Mouse (Mus musculus): ENCODE results near the gene Zfp618.

Zfp618 gene

DNA sequence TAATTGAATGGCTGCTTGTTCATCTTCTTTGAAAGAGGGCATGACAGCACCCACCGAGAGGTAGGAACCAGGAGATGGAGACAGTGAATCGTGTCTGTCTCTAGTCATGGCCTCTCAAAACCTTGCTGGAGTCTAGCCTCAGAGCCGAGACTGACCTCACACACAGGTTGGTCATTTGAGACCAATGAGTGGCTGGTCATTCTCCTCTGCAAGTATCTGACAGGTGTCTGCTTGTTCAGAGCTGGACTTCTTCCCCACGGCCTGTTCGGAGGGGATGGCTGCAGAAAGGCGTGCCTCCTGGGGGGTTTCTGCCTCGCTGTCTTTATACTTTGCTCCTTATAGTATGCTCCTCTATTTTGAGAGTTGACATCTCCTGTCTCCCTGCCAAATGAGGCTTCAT lies 70.6 kb downstream of the Zfp618 start:
- DNase-seq, result no peak

DNA sequence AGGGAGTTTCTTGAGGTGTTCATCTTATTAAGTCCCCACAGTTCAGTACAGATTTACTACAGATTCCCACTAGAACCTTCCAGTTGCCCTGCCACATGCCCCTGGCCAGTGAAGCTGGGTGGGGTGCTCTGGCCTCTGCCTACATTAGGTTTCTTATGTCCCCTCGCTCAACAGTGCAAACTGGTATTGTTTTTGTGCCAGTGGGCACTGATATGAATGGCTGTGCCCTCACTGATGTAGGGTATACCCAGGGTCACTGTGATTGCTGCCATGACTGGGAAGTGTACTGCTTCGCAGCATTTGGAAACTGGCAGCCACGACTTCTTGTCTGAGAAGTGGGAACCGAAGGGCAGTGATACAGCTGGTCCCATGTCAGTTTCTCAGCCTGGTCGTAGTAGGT lies 71.4 kb downstream of the Zfp618 start:
- no peak for DNase-seq

DNA sequence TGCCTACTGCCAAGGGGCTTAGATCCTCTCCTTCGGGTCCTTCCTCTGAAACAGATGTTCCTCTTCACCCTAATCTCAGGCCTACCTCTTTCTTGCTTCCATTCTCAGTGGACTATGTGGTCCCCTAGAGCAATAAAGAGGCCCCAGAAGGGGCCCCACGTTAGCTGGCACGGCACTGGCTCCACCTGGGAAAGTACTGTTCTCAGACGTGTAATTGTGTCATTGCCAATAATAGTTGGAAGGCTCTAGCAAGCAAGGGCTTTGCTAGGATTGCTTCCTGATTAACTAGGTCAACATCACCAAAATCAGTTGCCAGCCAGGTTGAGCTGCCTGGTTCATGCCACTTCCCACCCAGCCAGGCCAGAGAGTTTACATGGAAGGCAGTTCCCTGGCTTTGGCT lies 72.2 kb downstream of the Zfp618 start:
- DNase-seq, result no peak

DNA sequence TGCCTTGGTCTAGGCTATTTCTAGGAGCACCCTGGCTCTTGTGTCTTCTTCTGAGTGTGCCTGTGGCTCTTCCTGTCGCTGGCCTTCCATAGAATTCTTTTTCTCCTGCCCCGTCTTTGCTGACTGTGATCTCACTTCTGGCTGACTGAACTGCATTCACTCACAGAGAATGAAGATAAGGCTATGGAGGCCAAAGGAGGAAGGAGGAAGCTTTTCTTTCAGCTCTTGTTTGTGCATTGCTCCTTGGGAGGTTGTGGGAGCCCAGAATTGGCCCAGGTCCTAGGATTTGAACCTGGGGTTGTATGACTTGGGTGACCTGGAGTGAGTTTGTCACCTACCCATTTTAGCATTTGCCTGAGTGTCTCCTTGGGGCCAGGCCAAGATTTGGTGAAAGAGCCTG lies 72.9 kb downstream of the Zfp618 start:
- DNase-seq, result no peak

DNA sequence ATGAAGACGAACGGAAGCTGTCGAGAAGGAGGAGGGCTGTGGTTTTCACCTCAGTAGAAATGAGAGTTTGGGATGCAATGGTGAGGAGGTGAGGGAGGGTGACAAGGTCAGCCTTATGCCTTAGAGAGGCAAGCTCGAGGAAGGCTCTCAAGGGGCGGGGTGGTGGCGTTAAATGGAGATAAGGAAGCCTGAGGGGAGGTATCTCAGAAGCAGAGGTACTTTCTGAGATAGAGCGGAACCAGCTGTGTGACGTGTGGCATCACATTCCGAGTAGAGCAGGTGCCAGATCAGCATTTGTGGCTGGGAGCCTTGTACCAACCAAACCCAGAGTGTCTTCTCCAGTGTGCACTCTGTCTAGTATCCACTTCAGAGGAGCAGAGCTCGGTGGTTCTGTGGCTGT lies 73.6 kb downstream of the Zfp618 start:
- DNase-seq, result no peak

DNA sequence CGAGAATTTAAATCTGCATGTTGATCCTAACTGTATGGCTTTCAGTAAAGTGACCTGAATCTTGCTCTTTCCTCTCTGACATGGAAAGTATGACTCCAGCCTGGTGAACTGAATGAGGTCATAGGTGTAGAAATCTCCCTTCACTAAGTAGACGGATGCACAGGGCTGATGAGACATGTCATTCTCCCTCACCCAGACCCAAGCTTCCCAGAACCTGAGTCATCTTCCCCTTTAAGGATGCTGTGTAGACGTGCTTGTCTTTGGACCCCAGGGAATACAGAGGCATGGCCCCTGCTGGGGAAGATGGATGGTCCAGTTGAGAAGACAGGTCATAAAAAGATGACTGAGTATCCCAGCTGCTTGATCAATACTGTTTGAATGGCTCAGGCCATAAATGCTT lies 83.2 kb downstream of the Zfp618 start:
- DNase-seq, result no peak

DNA sequence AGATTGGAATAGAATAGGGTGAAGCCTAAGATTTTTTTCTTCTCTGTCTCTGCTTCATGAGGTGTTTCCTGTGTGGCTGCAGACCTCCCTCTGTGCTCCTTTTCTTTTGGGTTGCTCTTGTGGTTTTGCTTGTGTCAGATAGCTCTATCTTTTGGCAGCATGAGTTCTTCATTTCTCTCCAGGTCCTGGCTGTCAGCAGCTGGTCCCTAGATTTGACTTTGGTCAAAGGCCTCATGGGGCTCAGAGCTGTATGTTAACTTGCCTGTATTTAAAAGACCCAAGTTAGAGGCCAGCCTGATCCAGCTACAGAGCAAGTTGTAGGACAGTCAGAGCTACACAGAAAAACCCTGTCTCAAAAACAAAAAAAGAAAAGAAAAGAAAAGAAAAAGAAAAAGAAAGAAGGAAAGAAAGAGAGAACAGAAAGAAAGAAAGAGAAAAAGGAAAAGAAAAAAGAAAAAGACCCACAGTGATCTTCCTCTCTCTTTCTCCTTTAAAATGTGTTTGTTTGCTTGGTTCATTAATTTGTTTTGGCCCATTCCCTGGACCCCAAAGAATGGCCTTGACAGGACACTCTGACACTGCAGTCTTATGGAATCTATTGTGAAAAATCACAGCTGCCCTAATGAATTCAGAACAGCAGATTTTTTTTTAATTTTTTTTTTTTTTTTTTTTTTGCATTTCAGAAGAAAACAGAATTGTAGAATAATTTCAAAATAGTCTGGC lies 84.4 kb downstream of the Zfp618 start:
- DNase-seq, result no peak

DNA sequence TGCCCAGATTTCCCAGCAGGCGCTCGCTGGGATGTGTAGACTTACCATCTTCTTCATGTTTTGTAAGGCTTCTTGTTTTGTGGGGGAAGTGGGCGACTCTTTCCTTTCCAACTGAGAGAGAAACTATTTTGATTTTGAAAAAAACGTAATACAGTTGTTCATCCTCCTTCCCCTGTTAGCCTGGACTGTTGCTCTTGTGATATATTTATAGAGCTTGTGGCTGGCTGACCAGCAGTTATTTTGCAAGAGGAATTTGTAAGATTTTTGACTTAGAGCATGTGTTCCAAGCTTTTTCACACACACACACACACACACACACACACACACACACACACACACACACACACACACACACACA lies 84.9 kb downstream of the Zfp618 start:
- DNase-seq, result no peak

DNA sequence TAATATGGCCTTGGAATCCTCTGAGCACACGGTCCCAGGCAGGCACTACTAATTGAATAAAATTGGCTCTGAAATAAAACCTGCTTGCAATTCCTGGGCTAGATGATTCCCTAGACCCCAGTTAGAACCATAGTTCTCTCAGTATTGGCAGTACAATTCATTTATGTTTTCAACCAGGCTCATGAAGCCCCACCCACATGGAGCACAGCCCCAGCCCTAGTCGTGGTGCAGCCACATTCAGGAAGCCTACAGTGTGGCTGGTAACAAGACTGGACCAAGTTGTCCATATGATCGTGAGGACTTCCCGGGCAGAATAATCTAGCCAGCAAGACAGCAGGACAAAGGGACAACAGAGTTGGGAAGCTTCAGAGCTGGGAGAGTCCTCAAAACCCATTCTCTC lies 85.6 kb downstream of the Zfp618 start:
- DNase-seq, result no peak

DNA sequence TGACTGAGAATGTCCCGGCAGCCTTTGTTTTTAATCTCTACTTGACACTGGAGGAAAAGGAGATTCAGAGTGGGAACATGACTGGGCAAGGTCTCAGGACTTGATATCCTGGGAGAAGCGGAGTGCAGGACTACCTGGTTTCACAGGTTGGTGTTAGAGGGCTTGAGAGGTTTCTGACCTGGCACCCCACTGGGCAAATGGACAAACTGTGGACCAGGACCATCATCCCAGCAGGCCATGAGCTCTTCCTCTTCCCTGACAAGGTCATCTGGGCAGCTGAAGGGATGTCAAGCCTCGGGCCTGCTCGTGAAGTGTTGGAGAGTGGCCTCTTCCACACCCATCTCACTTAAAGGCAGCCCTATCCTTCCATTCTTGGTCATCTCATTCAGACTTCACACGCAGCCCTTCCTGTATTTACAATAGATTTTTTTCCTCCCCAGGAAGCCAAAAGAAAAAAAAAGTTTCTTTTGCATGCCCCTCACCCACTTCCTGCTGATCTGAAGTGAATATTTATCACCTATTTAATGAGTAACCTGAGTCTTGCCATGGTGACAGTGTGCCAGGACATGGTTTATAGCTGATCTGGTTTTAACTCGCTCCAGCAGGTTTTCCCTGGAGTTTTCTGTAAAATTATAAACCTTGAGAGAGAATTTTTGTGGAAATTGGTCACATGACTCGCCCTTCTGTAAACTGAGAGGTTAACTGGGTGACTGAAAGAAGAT lies 86.7 kb downstream of the Zfp618 start:
- no peak for DNase-seq

DNA sequence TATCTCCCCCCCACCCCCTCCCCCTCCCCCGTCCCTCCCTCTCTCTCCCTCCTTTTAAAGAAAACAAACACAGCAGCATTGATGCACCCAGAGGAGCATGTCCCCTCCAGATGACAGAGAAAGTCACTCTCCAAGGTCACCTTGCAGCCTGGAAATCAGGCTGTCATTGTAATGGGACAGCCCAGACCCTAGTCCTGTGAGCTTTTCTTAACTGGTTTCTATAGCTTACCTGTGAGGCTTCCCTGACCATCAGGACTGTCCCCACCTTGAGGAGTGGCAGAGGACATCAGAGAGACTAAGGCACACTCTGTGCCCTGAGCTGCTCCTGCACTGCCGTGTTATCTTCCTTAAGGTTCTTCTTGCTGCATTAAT lies 87.3 kb downstream of the Zfp618 start:
- DNase-seq, result no peak

DNA sequence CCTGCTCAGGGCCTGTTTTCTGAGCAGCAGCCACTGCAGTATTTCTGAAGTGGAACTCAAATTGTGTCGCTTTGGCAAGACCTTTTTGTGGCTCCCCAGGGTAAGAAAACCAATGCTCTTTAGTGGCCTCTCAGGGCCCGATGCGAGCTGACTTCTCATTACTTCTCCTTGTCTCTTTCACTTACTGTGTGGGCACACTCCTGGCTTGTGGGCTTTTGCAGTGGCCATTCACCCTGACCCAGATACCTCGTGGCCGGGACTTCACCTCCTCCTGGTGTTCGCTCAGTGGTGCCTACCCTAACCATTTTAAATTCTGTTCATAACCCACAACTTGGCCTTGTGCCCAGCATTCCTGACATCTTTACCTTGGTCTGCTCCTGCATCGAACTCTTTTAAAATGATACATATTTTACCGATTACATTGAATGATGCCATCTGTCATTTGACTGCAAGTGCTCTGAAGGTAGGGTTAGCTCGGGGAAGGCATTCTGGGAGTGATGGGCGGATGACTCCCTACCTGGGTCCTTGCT lies 89.9 kb downstream of the Zfp618 start:
- DNase-seq, result no peak

DNA sequence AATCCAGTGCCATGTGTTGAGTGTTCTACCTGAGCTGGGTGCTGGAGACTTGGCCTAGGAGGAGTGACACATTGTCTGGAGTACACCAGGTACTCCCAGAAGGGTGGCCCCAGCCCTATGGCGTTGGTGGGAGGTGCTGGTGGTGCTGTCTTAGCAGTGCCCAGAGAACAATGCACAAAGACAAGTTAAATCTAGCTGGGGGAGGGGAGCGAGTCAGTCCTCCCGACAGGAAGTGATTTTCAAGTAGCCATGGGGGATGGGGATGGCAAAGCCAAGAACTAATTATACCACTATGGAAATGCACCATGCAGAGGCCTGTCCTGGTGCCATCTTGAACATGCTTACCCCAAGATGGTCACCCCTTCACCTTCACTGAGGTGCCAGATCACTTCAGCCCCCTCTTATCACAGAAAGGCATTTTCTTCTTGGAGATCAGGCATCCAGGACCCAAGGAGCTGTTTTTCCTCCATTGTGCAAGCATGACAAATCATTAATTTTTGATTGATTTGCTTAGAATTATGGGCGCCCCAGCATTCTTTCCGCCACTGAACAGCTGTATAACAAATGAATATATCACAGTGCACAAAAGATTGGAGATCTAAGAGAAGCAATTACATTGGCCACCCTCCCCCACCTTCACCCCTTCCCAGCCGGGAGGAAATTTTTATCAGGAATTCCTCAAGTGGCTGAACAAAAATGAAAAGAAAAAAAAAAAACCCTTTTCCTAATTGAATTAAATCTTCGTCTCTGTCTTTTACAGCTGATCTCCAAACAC lies 91.5 kb downstream of the Zfp618 start:
- no peak for DNase-seq

DNA sequence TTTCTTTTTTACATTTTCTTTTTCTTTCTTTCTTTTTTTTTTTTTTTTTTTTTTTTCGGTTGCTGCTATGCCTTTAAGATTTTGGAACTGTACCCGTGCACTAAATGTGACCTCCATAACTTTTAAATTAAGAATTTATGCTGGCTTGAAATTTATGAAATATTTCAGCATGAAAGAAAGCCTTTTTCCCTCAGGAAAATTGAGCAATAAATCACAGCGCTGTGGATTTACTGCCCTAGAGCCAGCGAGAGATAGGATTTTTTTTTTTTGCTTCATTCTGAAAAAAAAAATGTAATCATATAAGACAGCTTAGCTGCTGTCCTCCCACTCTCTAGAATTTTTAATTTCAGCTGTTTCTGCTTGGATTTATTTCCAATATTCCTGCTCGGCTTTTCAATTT lies 92.2 kb downstream of the Zfp618 start:
- no peak for DNase-seq

DNA sequence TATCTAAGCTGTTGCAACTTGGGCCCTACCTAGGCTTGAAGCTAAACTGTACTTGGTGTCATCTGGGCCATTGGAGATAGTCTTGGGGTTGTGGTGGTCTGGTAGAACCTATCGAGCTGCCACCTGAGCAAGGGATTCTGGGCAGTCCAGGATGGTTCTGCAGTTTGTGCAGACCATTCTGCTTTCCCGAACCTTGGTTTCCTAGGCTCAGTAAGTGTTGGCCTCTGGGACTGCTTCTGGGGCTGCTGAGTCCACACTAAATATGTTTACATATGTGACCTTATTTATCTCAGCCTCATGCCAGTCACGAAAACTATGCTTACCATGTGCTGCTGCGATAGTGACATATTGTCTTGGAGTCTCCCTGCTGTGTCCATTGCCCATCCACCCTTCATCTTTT lies 93.3 kb downstream of the Zfp618 start:
- DNase-seq, result no peak

DNA sequence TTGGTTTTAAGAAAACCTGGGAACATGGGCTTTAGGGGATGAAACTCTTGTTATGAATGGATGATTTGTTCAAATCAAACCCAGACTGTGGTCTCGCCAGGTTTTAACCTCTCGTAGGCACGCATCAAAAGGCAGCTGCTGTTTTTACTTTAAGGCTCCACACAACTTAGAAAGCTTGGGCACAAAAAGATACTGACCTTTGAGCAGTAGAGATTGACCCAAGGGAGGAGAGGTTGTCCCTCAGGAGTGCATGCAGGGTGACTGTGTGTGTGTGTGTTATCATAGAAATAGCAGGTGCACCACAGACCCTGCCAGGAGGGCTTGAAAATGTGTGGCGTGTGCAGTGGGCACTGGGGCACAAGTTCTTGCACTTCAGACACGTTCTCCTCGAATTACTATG lies 95.0 kb downstream of the Zfp618 start:
- DNase-seq, result no peak

DNA sequence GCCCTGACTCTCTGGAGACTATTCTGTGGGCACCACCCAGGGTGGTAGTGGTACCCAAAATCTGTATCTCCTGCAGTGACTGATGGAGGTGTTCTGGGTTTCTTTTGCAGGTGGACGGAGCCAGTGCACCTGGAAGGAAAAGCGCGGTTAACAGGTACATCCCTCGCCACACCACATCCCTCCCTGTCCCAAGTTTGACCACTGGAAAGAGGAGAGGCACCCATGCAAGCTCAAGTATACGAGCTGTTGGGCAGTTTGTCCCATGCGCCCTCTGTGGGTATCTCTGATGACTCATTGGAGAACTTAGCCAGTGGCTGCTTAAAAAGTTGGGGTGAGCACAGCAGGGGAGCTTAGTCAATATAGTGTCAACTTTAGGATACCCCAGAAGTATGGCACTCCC lies 96.0 kb downstream of the Zfp618 start:
- no peak for DNase-seq

DNA sequence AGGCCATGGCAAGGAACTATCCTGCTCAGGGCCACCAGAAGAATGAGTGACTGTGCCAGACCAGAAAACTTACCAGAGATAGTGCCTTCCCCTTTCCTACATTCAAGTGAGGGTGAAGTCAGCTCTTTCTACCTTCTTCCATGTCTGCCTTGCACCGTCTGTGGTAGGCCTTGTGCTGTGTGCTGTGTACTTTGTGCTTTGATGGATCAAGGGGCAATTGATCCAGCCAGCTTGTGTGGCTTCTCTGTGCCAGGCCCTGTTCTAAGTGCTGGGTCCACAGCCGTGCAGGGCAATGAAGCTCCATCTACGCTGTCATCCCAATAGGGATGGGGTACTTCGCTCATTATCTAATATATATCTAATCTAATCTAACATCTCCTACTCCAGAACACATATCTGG lies 98.0 kb downstream of the Zfp618 start:
- DNase-seq, result no peak

DNA sequence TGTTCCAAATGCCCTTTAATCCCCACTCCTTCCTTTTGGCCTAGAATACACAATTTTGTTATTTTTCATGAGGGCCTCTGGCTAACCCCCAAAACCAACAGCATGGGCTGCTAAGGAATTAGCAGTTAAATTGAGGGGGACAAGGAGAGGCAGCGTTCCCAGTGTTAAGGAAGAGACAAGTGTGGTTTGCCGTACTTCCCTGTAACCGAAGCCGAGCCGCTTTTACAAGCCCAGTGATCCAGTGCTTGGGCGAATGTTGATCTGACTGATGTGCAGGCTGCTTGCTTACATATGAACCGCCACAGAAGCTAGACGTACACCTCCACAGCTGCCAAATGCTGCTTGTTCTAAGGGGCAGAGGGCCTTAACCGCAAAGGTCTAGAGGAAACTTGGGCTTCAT lies 99.5 kb downstream of the Zfp618 start:
- DNase-seq, result no peak

DNA sequence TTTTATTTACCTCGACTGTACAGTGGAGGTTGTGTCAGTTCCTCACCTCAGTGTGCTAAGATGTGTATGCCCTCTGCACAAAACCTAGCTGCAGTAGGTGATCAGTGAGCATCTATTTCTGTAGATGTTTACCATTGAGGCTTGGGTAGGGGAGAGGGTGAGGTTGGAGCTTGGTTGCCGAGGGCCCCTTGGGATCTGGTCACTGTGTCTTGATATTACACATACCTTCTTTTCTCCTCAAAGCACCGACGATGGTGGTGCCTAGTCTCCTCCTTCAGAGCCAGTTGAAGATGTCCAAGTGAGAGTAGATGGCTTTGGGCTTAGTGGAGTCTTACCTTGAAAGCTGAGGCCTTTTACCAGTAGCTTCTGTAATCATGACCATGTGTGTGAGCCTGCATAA lies 101.4 kb downstream of the Zfp618 start:
- DNase-seq, result no peak

DNA sequence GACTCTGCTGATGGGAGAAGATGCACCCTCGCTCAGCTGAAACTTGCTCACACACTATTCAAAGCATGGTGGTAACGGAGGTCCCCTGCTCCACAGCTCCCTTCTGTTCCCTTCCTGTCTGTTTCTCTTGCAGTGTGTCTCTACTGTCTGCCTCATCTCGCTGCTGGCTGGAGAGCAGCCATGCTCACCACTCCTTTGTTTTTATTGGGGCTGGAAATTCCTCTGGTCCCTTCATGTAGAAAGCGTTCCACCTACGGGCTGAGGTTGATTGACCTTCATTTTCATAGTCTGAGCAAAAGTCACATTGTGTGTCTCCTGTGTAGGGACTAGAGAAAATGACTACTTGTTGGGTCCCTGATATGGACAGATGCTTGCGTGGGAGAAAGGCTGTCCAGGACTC lies 102.4 kb downstream of the Zfp618 start:
- no peak for DNase-seq

DNA sequence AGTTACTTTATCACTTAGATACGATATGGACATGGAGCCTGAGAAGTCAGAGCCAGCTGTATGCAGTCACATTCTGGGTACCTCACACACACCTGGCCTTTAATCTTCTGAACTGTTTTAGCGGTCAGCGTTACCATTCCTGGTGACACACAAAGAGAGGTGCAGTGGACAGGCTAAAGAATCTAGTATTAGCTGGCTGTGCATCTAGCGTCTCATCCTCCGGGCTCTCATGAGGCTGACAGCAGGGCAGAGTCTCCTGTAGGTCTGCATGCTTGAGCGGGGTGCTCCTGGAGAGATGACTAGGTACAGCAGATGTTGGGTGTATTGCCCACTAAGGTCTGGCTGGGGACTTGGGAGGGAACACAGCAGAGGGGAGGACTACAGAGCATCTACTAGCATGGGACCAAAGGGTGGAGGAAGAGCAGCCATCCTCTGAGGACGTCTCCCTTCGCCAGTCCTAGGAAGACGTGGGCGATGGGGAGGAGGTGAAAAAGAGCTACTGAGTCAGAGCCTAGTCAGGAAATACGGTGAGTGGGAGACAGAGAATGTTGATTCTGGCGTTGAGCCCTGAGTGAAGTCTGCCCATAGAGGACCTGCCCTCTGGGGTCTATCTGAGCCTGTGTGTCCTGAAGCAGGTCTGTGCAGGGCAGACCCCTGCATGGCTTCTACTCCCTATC lies 103.3 kb downstream of the Zfp618 start:
- peak; percentile 84 for DNase-seq
